Mouse (Mus musculus): ENCODE measurements at regions not wholly inside any gene's neighbourhood (a gene's known extent, or its start where the extent isn't known, plus 50 kb on each side); places are given as distances from the start of the nearest gene placed in this dataset.

- DNase-seq (ENCODE audit: extremely low spot score in 1 of 2, low spot score in 2 of 2), result no peak
- intact Hi-C loops (cut with DNase I), result no loop called here
These were observed 501.5 kb downstream of the Rab28 start for GRCm38 (mm10) chr5:41206462-41206861.

- DNase-seq (ENCODE audit: extremely low spot score in 1 of 2, low spot score in 2 of 2), result no peak
- intact Hi-C loops (cut with DNase I), result no loop called here
These were observed 503.5 kb downstream of the Rab28 start for GRCm38 (mm10) chr5:41204417-41204816.

DNA sequence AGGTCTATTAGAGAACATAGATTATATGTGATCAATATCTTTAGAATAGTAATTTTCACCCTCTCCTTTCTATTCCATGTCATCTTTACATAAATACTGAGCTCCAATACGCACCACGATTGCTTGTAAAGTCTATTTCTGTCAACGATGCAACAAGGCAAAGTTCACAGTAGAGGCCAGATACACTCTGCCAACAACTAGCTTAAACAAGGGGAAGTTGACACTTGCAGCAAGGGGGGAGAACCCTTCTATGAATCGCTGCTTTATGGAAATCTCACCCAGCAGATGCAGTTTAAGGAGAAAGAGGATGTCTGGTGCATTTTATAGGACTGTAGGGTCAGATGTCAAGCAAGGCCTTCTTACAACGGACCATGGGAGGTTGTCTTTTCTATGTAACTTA, 520.8 kb downstream of the Rab28 start:
- no peak for DNase-seq (ENCODE audit: extremely low spot score in 1 of 2, low spot score in 2 of 2)
- intact Hi-C loops (cut with DNase I), result no loop called here

- no peak for DNase-seq (ENCODE audit: extremely low spot score in 1 of 2, low spot score in 2 of 2)
- intact Hi-C loops (cut with DNase I), result no loop called here
These were observed 530.7 kb downstream of the Rab28 start for GRCm38 (mm10) chr5:41177220-41177619.

DNA sequence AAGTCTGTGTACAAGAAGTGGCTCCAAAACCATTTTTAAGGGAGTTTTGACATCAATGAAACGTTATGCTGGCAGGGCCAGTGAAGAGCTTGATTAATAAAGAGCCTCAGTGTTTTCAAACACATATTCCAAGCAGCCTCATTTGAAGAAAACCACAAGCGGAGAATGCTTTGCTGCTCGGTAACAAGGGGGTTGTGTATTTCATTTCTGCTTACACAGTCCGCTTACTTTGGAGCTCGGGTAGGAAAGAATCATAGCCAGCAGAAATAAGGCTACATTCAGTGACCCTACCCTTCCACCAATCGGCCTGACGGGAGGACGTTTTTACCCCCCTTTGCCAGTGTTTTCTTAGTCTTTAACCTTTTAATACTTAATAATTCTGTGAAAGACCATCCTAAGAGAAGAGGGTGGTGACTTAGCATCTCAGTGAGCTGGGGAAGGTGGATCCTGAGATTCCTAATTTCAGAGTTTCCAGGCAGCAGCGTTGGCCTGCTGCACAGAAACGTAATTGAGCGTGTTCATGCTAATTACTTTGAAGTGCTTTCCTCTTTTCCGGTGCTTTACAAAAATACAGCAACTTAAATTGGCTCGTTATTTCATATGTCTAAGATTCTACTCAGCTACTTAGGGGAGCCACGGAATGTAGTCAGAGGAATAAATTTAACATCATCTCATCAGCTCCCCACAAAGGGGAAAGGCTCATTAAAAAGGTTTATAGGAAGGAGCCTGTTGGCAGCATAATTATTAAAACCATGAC, 541.9 kb downstream of the Rab28 start:
- intact Hi-C loops (cut with DNase I), result no loop called here
- DNase-seq (ENCODE audit: extremely low spot score in 1 of 2, low spot score in 2 of 2), result peak in 1 of 2 experiments; percentile 10

- intact Hi-C loops (cut with DNase I), result loop anchor here (2.0 kb wide), 1 partner anchor 644 kb away; no protein-coding TSS in a partner anchor
- peak in 1 of 2 experiments; percentile 3 for DNase-seq (ENCODE audit: extremely low spot score in 1 of 2, low spot score in 2 of 2)
These were observed 582.9 kb downstream of the Rab28 start for GRCm38 (mm10) chr5:41125050-41125449.

GRCm38 (mm10) chr5:41117658-41118057, 590.3 kb downstream of the Rab28 start:
- DNase-seq (ENCODE audit: extremely low spot score in 1 of 2, low spot score in 2 of 2), result no peak
- intact Hi-C loops (cut with DNase I), result no loop called here

GRCm38 (mm10) chr5:41087773-41088172, 620.2 kb downstream of the Rab28 start:
- DNase-seq (ENCODE audit: extremely low spot score in 1 of 2, low spot score in 2 of 2), result no peak
- intact Hi-C loops (cut with DNase I), result no loop called here

DNA sequence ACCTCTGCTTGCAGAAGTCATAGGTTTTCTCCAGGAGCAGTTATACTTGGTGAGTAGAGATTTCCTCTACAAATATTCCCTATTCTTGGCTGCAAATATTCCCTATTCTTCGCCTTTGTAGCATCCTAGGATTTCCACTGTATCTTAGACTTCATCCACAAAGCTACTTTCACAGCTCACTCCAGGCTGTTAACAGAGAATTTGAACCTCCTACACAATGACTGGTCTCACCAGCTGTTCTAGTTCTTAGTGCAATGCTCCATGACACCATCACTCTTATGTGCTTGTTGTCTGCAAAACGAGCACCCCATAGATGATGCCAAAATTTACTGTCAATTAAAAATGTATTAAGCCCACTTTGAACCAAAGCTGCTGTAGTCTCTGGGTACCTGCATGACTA, 631.5 kb downstream of the Rab28 start:
- no peak for DNase-seq (ENCODE audit: extremely low spot score in 1 of 2, low spot score in 2 of 2)
- intact Hi-C loops (cut with DNase I), result no loop called here

DNA sequence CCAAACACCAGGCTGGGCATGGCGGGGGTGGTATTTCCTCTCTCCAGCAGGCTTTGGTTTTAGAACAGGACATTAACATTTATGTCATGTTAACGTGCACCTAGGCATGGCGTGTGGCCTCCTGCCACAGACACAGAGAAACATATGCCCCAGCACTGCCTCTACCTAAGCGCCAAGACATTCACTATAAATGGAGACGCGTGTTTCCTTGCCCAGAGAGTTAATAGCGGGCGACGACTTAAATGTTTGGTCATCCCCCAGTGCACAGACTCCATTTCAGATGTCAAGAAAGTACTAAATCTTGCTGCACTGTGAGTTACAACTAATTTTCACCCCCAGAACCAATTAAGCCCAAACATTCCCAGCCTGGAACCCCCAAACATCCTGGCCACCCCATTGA, 646.3 kb downstream of the Rab28 start:
- DNase-seq (ENCODE audit: extremely low spot score in 1 of 2, low spot score in 2 of 2), result no peak
- intact Hi-C loops (cut with DNase I), result no loop called here

DNA sequence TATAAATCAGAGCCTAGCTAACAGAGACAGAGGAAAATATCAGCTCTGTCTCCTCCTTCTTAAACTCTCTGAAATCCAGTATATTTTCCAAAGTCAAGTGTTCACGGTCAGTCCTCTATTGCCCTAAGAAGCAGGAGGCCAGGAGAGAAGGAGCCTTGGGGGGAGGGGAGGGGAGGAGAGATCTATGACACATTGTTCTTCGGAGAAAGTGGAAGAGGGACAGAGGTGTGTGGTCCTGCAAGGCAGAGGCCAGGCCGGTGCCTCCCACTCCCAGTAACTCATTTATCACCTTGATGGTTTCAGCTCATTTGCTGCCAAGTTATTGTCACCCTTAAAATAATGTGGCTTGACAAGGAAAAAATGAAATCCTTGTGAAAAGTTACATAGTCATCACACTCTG, 646.7 kb downstream of the Rab28 start:
- no peak for DNase-seq (ENCODE audit: extremely low spot score in 1 of 2, low spot score in 2 of 2)
- intact Hi-C loops (cut with DNase I), result no loop called here

DNA sequence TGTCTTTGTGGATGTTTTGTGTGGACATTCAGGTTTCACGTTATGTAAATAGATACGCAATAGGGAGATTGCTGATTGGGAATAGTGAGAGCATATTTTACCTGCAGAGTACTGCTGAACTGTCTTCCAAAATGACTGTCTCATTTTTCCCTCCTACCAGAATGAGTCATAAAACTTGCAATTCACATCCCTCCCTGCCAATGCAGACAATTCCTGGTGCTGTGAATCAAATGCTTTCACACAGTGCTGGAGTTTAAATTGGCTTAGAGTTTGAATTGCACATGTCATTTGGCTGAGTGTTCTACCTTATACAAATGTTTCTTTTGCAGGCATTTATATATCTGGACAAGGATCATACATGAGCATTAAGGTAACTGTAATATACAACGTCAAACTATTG, 649.9 kb downstream of the Rab28 start:
- no peak for DNase-seq (ENCODE audit: extremely low spot score in 1 of 2, low spot score in 2 of 2)
- intact Hi-C loops (cut with DNase I), result no loop called here

GRCm38 (mm10) chr5:41051948-41052347, 656.0 kb downstream of the Rab28 start:
- intact Hi-C loops (cut with DNase I), result loop anchor here (1.0 kb wide), 1 partner anchor 716 kb away; no protein-coding TSS in a partner anchor
- DNase-seq (ENCODE audit: extremely low spot score in 1 of 2, low spot score in 2 of 2), result peak in 1 of 2 experiments; percentile 26

DNA sequence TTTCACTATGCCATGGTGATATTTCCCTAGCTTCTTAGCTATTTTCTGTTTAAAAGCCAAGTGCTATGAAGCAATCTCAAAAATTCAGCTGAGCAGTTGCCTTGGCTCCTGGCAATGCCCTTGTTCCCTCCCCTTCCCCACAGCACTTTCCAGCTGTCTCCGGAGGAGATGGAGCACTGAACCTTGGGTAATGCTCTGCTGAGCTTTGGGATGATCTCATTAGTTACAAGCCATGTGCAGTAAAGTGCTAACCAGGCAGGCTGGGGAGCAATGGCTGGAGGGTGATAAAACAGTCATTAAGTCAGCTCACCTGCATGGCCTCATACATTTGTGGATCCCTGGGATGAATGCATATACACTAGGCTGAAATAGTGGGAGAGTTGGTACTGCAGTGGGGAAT, 659.4 kb downstream of the Rab28 start:
- intact Hi-C loops (cut with DNase I), result no loop called here

DNA sequence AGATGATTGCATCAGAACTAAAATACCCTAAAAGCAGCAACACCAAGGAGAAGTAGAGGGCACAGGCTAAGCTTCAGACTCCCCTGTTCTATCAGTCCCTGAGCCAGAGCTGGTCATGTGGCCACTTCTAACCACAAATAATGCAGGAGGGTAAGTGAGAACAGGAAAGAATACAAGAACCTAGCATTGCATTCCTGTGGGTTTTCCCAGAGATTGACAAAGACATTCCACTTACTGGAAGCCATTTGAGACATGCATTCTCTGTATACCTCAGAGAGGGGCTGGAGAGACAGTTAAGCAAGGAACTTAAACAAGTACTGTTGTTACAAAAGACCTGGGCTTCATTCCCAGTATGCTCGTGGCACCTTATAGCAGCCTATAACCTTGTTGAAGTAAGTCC, 662.7 kb downstream of the Rab28 start:
- intact Hi-C loops (cut with DNase I), result no loop called here
- DNase-seq (ENCODE audit: extremely low spot score in 1 of 2, low spot score in 2 of 2), result no peak

More for the DNA sequence above, 659.4 kb downstream of the Rab28 start:
- no peak for DNase-seq (ENCODE audit: extremely low spot score in 1 of 2, low spot score in 2 of 2)

GRCm38 (mm10) chr5:41044465-41044864, 663.5 kb downstream of the Rab28 start:
- intact Hi-C loops (cut with DNase I), result no loop called here
- peak; percentile 74 to 79 for DNase-seq (ENCODE audit: extremely low spot score in 1 of 2, low spot score in 2 of 2)

GRCm38 (mm10) chr5:41038790-41039189, 669.2 kb downstream of the Rab28 start:
- intact Hi-C loops (cut with DNase I), result no loop called here
- no peak for DNase-seq (ENCODE audit: extremely low spot score in 1 of 2, low spot score in 2 of 2)

DNA sequence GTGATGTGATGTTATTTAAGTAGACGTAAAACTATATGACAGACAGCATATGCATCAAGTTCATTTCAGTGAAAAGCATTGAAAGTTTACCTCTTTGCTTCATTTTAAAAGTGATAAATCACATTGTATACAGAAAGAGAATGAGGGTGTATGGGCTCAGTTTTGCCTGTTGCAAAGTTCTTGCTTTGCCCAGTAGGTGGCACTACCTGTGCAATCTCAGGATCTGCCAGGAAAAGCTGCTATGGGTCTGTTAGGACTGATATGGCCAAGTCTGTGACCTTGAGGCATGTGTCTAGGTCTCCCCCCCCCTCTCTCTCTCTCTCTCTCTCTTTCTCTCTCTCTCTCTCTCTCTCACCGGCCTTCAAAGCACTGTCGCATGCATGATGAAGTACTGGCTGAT, 701.3 kb downstream of the Rab28 start:
- no peak for DNase-seq (ENCODE audit: extremely low spot score in 1 of 2, low spot score in 2 of 2)
- intact Hi-C loops (cut with DNase I), result no loop called here

DNA sequence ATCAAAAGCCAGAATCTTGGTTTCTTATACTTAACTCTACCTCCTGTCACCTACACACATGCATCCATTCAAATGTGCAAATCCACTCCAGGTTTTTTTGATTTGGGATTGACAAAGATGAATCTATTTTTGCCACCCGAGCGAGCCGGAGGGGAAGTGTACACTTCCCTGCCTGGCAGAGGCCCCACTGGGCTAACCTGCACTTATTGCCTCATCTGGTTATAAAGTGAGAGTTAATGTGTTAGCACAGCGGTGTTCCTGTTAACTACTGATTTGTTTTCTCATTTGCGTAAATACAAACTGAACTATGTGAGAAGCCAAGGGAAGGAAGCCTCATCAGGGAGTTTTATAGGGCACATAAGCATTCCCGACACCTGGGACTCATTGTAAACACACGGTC, 721.4 kb downstream of the Rab28 start:
- intact Hi-C loops (cut with DNase I), result no loop called here
- no peak for DNase-seq (ENCODE audit: extremely low spot score in 1 of 2, low spot score in 2 of 2)

DNA sequence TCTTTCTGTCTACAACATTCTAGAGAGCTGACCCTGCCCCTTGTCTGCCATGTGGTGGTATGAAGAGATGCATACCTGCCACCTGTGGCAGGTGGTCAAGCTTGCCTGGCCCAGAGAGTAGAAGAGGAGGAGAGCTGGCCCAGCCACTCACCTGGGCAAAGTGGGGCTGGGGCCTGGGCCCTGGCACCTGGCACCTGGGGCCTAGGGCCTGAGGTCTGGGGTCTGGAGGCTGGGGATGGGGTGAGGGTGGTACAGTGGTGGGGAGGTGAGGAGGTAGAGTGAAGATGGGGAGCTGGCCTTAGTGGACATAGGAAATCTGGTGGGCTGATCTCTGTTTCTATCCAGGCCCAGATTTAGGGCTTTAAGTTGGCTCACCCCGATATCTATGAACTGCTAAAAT, 733.1 kb downstream of the Rab28 start:
- no peak for DNase-seq (ENCODE audit: extremely low spot score in 1 of 2, low spot score in 2 of 2)
- intact Hi-C loops (cut with DNase I), result no loop called here

All from left cerebral cortex, postnatal 10 days (tissue).